Mouse (Mus musculus) liver, postnatal 0 days (tissue): ENCODE results near the gene Ctla4.

Source experiments
- CTCF ChIP-seq: sonication (generic); IDR thresholded peaks from 2 replicates; pipeline ENCODE4 v1.5.1; 2016; ENCODE audit warnings: antibody characterized with exemption, low read depth
- EP300 ChIP-seq: IDR thresholded peaks from 2 replicates; pipeline ENCODE4 v1.6.1; 2016; ENCODE audit warnings: antibody characterized with exemption, low read depth, mild to moderate bottlenecking

DNA sequence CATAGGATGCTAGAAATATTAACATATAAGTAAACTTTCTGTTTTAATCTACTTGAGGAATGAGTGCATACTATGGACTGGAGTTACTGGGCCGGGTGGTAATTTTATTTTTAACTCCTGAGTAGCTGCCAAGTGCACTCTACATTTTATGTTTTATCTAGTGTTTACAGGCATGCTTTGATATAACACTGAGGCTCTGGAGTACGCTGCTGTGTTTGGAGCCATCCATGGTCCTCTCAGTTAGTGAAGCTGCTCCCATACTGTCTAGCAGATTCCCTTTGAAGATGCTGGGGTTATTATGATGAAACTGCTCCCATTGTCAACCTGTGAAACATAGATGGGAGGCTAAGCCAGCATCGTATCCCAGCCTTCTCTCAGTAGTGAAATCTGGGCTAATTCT, 27.6 kb upstream of the Ctla4 start:
- no peak for TF ChIP-seq CTCF
- no peak for TF ChIP-seq EP300
